Mouse (Mus musculus) cerebellum, adult 9-11 months (tissue): Measurements from ENCODE around the gene Cass4.

Source experiments
- DNase-seq: peaks from one replicate; pipeline ENCODE4 v3.0.0; 2022

Gene Cass4

GRCm38 (mm10) chr2:172441176-172441575 lies 47.6 kb downstream of the Cass4 start:
- peak; percentile 20 for DNase-seq

- DNase-seq = no peak
These were observed 52.0 kb downstream of the Cass4 start for GRCm38 (mm10) chr2:172445617-172446016.

- no peak for DNase-seq
These were observed 53.7 kb downstream of the Cass4 start for GRCm38 (mm10) chr2:172447317-172447716.

- no peak for DNase-seq
These were observed 54.7 kb downstream of the Cass4 start for GRCm38 (mm10) chr2:172448329-172448728.

- DNase-seq = no peak
These were observed 57.0 kb downstream of the Cass4 start for GRCm38 (mm10) chr2:172450640-172451039.

- DNase-seq = no peak
These were observed 58.4 kb downstream of the Cass4 start for GRCm38 (mm10) chr2:172452031-172452430.

GRCm38 (mm10) chr2:172452458-172452857 lies 58.9 kb downstream of the Cass4 start:
- no peak for DNase-seq

- DNase-seq = no peak
These were observed 64.9 kb downstream of the Cass4 start, which contains the start of gene Gcnt7 for GRCm38 (mm10) chr2:172458496-172458895. Gcnt7 (minus strand) TSS chr2:172458596.

- DNase-seq = no peak
These were observed 67.1 kb downstream of the Cass4 start for GRCm38 (mm10) chr2:172460647-172461046.

GRCm38 (mm10) chr2:172462813-172463212 lies 69.2 kb downstream of the Cass4 start:
- no peak for DNase-seq

GRCm38 (mm10) chr2:172466427-172467132 lies 73.0 kb downstream of the Cass4 start:
- no peak for DNase-seq

- no peak for DNase-seq
These were observed 73.6 kb downstream of the Cass4 start for GRCm38 (mm10) chr2:172467206-172467605.

- peak; percentile 15 for DNase-seq
These were observed 74.8 kb downstream of the Cass4 start for GRCm38 (mm10) chr2:172468346-172468819.

- DNase-seq = no peak
These were observed 78.7 kb downstream of the Cass4 start, which contains the start of gene Fam209 for GRCm38 (mm10) chr2:172472318-172472717. Fam209 (plus strand) TSS chr2:172472520.

GRCm38 (mm10) chr2:172473591-172473990 lies 80.0 kb downstream of the Cass4 start:
- DNase-seq = no peak

- DNase-seq = no peak
These were observed 81.4 kb downstream of the Cass4 start for GRCm38 (mm10) chr2:172474970-172475369.

GRCm38 (mm10) chr2:172476707-172477260 lies 83.2 kb downstream of the Cass4 start:
- no peak for DNase-seq

- DNase-seq = no peak
These were observed 83.8 kb downstream of the Cass4 start for GRCm38 (mm10) chr2:172477350-172477749.

GRCm38 (mm10) chr2:172477860-172478259 lies 84.3 kb downstream of the Cass4 start:
- no peak for DNase-seq

GRCm38 (mm10) chr2:172480296-172480695 lies 86.7 kb downstream of the Cass4 start:
- DNase-seq = no peak

GRCm38 (mm10) chr2:172481654-172482385 lies 88.2 kb downstream of the Cass4 start:
- no peak for DNase-seq
